Mouse (Mus musculus): ENCODE results near the gene Ccdc141.

The Ccdc141 gene

GRCm38 (mm10) chr2:76970669-76971068, 199.8 kb downstream of the Ccdc141 start:
- no peak for DNase-seq

DNA sequence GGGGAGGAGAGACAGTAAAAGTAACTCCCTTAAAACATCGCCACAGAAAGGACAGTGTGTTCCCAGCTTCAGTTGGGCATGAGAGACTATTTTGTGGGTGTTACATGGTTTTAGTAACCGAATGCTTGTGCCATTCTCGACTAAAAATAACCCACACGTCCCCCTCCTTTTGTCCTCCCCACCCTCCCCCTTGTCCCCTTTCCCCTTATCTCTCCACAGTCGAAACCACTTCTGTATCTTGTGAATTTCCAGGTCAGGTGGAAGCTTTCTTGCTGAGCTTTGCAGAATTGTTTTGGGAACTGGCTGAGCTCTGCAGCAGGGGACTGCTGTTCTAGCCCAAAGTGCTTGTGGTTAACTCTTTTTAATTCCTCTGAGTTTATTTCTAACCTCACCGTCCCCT, 200.2 kb downstream of the Ccdc141 start:
- DNase-seq = no peak

DNA sequence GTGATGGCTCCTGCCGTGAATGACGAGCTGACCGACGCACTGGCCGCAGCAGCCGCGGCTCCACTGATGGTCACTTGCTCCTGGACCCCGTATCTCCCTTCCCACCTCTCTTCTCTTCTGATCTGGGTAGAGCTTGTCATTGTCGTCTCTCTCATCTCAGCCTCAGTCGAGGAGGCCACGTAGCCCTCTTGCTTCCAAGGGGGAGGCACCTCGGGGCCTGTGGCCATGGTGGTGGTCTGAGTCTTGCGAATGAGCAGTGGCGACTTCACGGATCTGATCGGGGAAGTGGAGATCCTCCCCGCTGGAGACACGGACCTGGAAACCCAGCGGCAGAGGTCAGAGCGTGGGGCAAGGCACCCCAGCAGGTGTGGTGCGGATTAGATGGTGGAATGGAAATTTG, 200.8 kb downstream of the Ccdc141 start:
- DNase-seq = no peak

GRCm38 (mm10) chr2:76968919-76969318, 201.5 kb downstream of the Ccdc141 start:
- peak; percentile 61 to 75 for DNase-seq

DNA sequence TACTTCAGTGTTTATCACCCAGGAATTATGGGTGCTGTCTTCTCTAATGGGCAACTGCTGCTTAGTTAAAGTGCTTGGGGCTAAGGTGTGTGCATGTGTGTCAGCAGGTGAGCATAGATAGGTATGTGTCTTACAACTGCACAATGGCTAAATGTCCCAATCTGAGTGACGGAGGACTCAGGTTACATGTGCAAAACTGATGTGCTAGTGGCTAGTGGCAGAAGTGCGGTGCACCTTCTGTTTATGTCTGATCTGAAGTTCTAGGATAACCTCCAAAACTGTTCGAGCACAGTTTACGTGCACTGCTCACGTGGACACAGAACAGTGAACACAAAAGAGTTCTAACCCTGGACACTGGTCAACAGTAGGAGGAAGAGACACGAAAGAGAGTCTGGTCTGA, 203.9 kb downstream of the Ccdc141 start:
- DNase-seq = no peak

DNA sequence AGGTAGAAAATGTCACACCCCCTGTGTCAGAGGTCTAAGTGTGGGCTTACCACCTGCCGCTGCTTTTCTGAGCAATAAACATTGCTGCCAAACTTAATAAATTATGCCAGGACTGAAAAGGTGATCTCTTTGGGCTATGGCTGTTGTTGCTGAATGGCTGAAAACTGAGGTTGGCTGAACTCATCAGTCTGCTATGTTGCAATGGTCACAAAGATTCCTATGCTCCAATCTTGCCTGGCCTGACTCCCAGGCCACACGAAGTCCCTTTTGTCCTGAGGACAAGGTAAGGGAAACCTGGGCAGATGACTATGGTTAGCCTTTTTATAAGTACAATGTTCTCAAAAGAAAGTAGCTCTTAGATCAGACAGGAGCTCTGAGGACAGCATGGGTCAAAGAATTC, 204.4 kb downstream of the Ccdc141 start:
- DNase-seq = no peak

DNA sequence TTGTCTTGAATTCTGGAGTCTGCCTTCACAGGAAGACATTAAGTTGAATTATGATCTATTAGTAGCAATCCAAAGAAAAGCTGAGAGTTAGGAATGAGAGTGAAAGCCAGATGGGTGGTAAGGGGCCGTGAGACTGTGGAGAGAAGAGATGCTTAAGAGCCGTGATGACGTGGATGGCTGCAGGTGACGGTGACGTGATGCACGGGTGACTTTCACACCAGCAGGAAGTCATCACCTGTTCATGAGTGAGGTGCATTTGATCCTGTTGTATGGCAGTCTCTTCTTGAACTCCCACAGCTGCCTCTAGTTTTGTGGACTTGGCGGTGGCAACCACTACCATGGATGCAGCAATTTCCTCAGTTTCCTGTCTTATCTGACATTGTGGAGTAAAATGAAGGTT, 204.9 kb downstream of the Ccdc141 start:
- no peak for DNase-seq

- no peak for DNase-seq
These were observed 208.4 kb downstream of the Ccdc141 start for GRCm38 (mm10) chr2:76962045-76962432.

GRCm38 (mm10) chr2:76961420-76962044, 208.9 kb downstream of the Ccdc141 start:
- DNase-seq = no peak

Data from lung, postnatal 4 days (tissue).